Mouse (Mus musculus): ENCODE results near the gene Rgs18.

DNA sequence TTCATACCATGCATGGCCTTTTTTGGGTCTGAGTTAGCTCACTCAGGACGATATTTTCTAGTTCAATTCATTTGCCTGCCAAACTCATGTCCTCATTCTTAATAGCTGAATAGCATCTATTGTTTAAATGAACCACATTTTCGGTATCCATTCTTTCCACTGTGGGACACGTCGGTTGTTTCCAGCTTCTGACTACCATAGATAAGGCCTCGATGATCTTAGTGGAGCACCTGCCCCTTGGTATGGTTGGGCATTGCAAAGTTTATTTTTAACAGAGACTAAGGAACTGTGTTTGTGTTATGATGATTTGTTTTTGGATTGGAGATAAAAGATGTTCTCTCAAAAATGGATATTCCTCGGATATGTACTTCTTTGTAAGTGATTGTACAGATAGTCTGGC lies 37.5 kb downstream of the Rgs18 start:
- TF ChIP-seq CTCF (IDR thresholded peaks at IDR 0.05; ENCODE audit: borderline replicate concordance, control insufficient read depth, extremely low read depth, insufficient read depth, low read length, poor library complexity) (no peak), POLR2A (IDR thresholded peaks at IDR 0.05; ENCODE audit: control insufficient read depth, extremely low read depth, insufficient read depth, low read length, poor library complexity) (no peak)
